Mouse (Mus musculus): ENCODE results near the gene 1600012H06Rik. TPM values are rescaled to one million over a fixed set of nuclear protein-coding genes. Genes with fewer than 3 reads are reported as not detected.
A peak's percentile ranks its signal among the peaks of the same experiment; 100 is the strongest.
"Not testable (repeated sequence)": the region's sequence is repeated elsewhere in the genome, so short reads cannot be mapped to it uniquely, and the experiment has no call there.

Gene 1600012H06Rik
- polyA plus RNA-seq, 1 experiment from 2014 or later = 28.9 TPM

DNA sequence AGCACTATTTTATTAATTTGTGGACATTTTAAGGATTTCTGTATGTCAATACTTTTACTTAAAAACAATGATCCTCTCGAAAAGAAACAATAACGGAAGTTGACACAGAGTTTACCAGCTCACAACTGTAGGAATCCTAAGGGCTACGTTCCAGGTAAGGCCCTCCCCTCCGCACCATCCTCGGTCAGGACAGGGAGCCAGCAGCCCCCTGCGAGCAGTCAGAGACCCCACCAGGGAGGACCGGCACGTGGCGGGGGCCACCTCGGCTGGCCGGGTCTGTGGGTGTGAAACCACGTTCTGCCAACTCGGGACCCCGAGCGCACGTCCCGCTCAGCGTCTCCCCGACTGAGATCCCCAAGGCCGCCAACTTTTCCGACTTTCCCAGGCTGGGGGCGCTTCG is 17.5 kb downstream of the 1600012H06Rik start:
- ATAC-seq = peak; percentile 3; the same call in 1 of the 2 replicates
- peaks cover 6% of the 10 kb centered on the region for H3K4me1 ChIP-seq (ENCODE audit: control insufficient read depth, insufficient read depth, low read depth, low read length)
- under 1% methylated on average over 8 of the region's 23 CpGs for WGBS
- no peak overlapping the region for H3K27ac ChIP-seq (ENCODE audit: low read depth, low read length)
- peak overlapping the region; percentile 72 for H3K4me3 ChIP-seq (ENCODE audit: low read length)
- H3K36me3 ChIP-seq (ENCODE audit: control insufficient read depth, insufficient read depth, low read length) = no peaks in the 10 kb centered on the region
- peak overlapping the region; percentile 80 for H3K9ac ChIP-seq (ENCODE audit: low read depth, low read length)
- H3K27me3 ChIP-seq (replicated peaks; ENCODE audit: control insufficient read depth, insufficient read depth, low read length) = no peaks in the 10 kb centered on the region
- peak overlapping the region; percentile 99 for H3K4me2 ChIP-seq (ENCODE audit: low read length)
- H3K9me3 ChIP-seq (ENCODE audit: control insufficient read depth, low read length) = no peaks in the 10 kb centered on the region

GRCm38 (mm10) chr17:14960951-14961556 is 18.1 kb downstream of the 1600012H06Rik start, which contains the start of gene Phf10:
Phf10 (minus strand) TSS chr17:14961273.
- ATAC-seq = peak; percentile 82
- H3K9me3 ChIP-seq (ENCODE audit: control insufficient read depth, low read length); H3K36me3 ChIP-seq (ENCODE audit: control insufficient read depth, insufficient read depth, low read length); H3K4me1 ChIP-seq (ENCODE audit: control insufficient read depth, insufficient read depth, low read depth, low read length); H3K27me3 ChIP-seq (replicated peaks; ENCODE audit: control insufficient read depth, insufficient read depth, low read length): not testable (repeated sequence)
- Histone ChIP-seq H3K27ac (ENCODE audit: low read depth, low read length) (peak within 1 kb of the TSS; percentile 67; the same call in 1 of the 2 replicates), H3K4me2 (ENCODE audit: low read length) (peak within 1 kb of the TSS; percentile 99), H3K9ac (ENCODE audit: low read depth, low read length) (peak within 1 kb of the TSS; percentile 80), H3K4me3 (ENCODE audit: low read length) (peak within 1 kb of the TSS; percentile 72)
- WGBS = under 1% methylated on average over 40 of the region's 100 CpGs

GRCm38 (mm10) chr17:14961557-14962154 is 18.7 kb downstream of the 1600012H06Rik start:
- not testable (repeated sequence) for H3K4me3 ChIP-seq (ENCODE audit: low read length); H3K9me3 ChIP-seq (ENCODE audit: control insufficient read depth, low read length); H3K9ac ChIP-seq (ENCODE audit: low read depth, low read length); H3K36me3 ChIP-seq (ENCODE audit: control insufficient read depth, insufficient read depth, low read length); H3K4me1 ChIP-seq (ENCODE audit: control insufficient read depth, insufficient read depth, low read depth, low read length); H3K27ac ChIP-seq (ENCODE audit: low read depth, low read length); H3K27me3 ChIP-seq (replicated peaks; ENCODE audit: control insufficient read depth, insufficient read depth, low read length); H3K4me2 ChIP-seq (ENCODE audit: low read length)
- no CpG with 5 or more reads among the region's 44 CpGs for WGBS
- peak; percentile 95 for ATAC-seq

DNA sequence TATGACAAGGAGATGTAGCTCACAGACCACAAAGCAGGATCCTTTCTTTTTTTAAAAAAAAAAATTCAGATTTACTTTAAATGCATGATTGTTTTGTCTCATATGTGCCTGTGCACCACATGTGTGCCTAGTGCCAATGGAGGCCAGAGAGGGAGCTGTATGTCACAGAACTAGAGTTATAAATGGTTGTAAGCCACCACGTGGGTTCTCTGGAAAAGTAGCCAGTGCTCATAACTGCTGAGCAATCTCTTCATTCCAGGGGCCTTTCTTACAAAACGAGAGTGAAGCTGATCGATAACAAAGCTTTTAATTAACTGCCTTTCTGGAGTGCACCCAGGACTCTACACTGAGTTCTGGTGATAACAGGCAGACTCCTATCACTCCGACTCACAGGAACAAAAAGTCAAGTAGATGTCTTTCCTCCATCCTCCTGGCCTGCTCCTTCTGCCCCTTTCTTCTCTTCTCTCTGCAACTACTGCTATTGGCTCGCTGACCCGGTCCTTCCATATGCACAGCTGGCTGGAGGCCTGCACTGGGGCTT is 25.5 kb downstream of the 1600012H06Rik start:
- ATAC-seq = not testable (repeated sequence)

GRCm38 (mm10) chr17:14977718-14978361 is 34.9 kb downstream of the 1600012H06Rik start:
- WGBS = 3% methylated on average over 4 of the region's 7 CpGs
- H3K9me3 ChIP-seq (ENCODE audit: control insufficient read depth, low read length); ATAC-seq; H3K9ac ChIP-seq (ENCODE audit: low read depth, low read length); H3K4me1 ChIP-seq (ENCODE audit: control insufficient read depth, insufficient read depth, low read depth, low read length); H3K27ac ChIP-seq (ENCODE audit: low read depth, low read length); H3K36me3 ChIP-seq (ENCODE audit: control insufficient read depth, insufficient read depth, low read length); H3K4me2 ChIP-seq (ENCODE audit: low read length); H3K27me3 ChIP-seq (replicated peaks; ENCODE audit: control insufficient read depth, insufficient read depth, low read length); H3K4me3 ChIP-seq (ENCODE audit: low read length): not testable (repeated sequence)

More for the DNA sequence above, 25.5 kb downstream of the 1600012H06Rik start:
- not testable (repeated sequence) for H3K4me3 ChIP-seq (ENCODE audit: low read length); H3K4me1 ChIP-seq (ENCODE audit: control insufficient read depth, insufficient read depth, low read depth, low read length); H3K9ac ChIP-seq (ENCODE audit: low read depth, low read length); H3K4me2 ChIP-seq (ENCODE audit: low read length); H3K27ac ChIP-seq (ENCODE audit: low read depth, low read length); H3K27me3 ChIP-seq (replicated peaks; ENCODE audit: control insufficient read depth, insufficient read depth, low read length); H3K9me3 ChIP-seq (ENCODE audit: control insufficient read depth, low read length); H3K36me3 ChIP-seq (ENCODE audit: control insufficient read depth, insufficient read depth, low read length)
- no CpG with 5 or more reads among the region's 6 CpGs for WGBS

DNA sequence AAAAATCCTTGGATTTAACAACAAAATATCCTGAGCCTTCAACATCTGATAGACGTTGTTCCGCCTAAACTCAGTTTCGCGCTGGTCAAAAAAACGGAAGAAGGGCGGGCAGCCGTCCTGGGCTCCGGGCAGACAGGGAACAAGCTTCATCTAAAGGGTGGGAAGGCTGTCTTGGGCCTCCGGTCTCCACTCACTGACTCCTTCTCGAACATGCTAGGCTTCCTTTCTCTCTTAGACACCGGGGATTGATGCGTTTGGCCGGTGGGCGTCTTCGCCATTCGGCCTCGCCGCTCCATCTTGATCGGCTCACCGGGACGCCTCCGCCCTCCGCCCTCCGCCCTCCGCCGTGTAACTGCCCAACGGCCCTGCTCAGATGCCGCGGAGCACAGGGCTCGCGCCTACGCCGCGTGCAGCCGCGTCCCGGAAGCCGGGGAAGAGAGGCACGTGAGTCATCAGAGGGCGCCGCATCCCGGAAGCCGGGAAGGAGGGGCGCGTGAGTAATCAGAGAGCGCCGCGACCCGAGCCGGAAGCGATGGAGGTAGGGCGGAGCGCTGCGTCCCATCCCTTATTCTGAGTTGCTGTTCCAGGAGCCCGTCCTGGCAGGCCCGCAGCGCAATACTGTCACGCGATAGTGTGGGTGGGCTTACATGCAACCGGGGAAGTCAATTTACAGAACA is 35.5 kb downstream of the 1600012H06Rik start, which contains the start of the genes 9030025P20Rik and Gm3417:
TSS of gene 9030025P20Rik (plus strand) at position 107 of the 677 bp plus-strand sequence.
TSS of gene Gm3417 (minus strand) at position 429 of the 677 bp plus-strand sequence.
- H3K4me1 ChIP-seq (ENCODE audit: control insufficient read depth, insufficient read depth, low read depth, low read length); H3K4me2 ChIP-seq (ENCODE audit: low read length); H3K27ac ChIP-seq (ENCODE audit: low read depth, low read length); H3K36me3 ChIP-seq (ENCODE audit: control insufficient read depth, insufficient read depth, low read length); H3K9ac ChIP-seq (ENCODE audit: low read depth, low read length); H3K4me3 ChIP-seq (ENCODE audit: low read length); H3K9me3 ChIP-seq (ENCODE audit: control insufficient read depth, low read length); H3K27me3 ChIP-seq (replicated peaks; ENCODE audit: control insufficient read depth, insufficient read depth, low read length): not testable (repeated sequence)
- WGBS = no CpG with 5 or more reads among the region's 60 CpGs
- ATAC-seq = peak; percentile 99

GRCm38 (mm10) chr17:14990116-14990702 is 47.2 kb downstream of the 1600012H06Rik start:
- 62% methylated on average over 4 of the region's 5 CpGs for WGBS
- not testable (repeated sequence) for H3K36me3 ChIP-seq (ENCODE audit: control insufficient read depth, insufficient read depth, low read length); H3K27ac ChIP-seq (ENCODE audit: low read depth, low read length); ATAC-seq; H3K4me2 ChIP-seq (ENCODE audit: low read length); H3K27me3 ChIP-seq (replicated peaks; ENCODE audit: control insufficient read depth, insufficient read depth, low read length); H3K9ac ChIP-seq (ENCODE audit: low read depth, low read length); H3K9me3 ChIP-seq (ENCODE audit: control insufficient read depth, low read length); H3K4me3 ChIP-seq (ENCODE audit: low read length); H3K4me1 ChIP-seq (ENCODE audit: control insufficient read depth, insufficient read depth, low read depth, low read length)

DNA sequence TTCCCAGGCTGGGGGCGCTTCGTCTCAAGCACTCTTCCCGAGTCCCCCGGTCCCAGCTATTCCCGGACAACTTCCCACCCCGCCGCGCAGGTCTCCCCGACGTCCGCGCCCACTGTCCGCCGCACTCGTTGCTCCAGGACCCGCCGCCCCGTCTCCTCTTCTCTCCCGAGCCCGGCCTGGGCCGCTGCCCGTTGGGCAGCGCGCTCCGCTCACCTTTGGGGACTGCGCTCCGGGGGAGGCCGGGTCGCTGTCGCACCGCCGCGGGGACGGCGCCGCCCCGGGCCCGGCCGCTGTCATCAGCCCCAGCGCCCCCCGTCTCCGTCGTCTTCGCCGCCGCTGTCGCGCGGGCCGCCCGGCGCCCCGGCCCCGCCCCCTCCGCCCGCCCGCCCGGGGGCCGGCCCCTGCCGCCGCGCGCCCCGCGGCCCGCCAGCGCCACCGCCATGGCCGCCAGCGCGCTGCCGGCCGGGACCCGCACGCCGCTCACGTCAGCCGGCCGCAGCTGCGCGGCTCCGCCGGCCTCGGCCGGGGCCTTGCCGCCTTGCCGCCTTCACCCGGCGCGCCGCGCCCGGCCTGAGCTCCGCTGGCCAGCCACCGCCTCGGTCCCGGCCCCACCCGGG is 49.6 kb downstream of the 1600012H06Rik start:
- not testable (repeated sequence) for H3K9ac ChIP-seq (ENCODE audit: low read depth, low read length); H3K4me2 ChIP-seq (ENCODE audit: low read length); H3K36me3 ChIP-seq (ENCODE audit: control insufficient read depth, insufficient read depth, low read length); H3K27ac ChIP-seq (ENCODE audit: low read depth, low read length); H3K9me3 ChIP-seq (ENCODE audit: control insufficient read depth, low read length); H3K4me1 ChIP-seq (ENCODE audit: control insufficient read depth, insufficient read depth, low read depth, low read length); H3K27me3 ChIP-seq (replicated peaks; ENCODE audit: control insufficient read depth, insufficient read depth, low read length); H3K4me3 ChIP-seq (ENCODE audit: low read length)
- peak; percentile 85 for ATAC-seq
- WGBS = no CpG with 5 or more reads among the region's 98 CpGs

All from hindbrain, embryonic 16.5 days (tissue).